Mouse (Mus musculus) embryonic stem cell, embryonic (primary cell): ENCODE data around the gene Arhgef38.

Source experiments
- CTCF ChIA-PET, 4 experiments: fragments of 300-600 bp in 2 of 4; fragments of 350-600 bp in 2 of 4; sonication (Branson Sonifier 250); formaldehyde crosslinking; loops; one replicate each; lab custom pipeline; 2022; ENCODE audit warnings: inconsistent platforms in 2 of 4; lab: Charles Lee
- POLR2A ChIA-PET, 4 experiments: fragments of 300-600 bp in 2 of 4; fragments of 350-600 bp in 2 of 4; sonication (Branson Sonifier 250); formaldehyde crosslinking; loops; one replicate each; lab custom pipeline; 2022; ENCODE audit warnings: antibody characterized with exemption in 4 of 4, inconsistent platforms in 1 of 4; lab: Charles Lee

Arhgef38 gene

GRCm38 (mm10) chr3:133104436-133104835 lies 130.3 kb downstream of the Arhgef38 start:
- CTCF ChIA-PET: interaction anchor here in 1 of 4 experiments (0.6 kb wide), 1 partner anchor 1252 kb away, joined by 7 read pairs; no protein-coding TSS in a partner anchor
- POLR2A ChIA-PET: interaction anchor here in 3 of 4 experiments (0.6 to 3.7 kb wide), 3 partner anchors 13 to 203 kb away, joined by 3 to 20 read pairs (median 5); partner anchors contain the start of genes Gstcd (in 2 of the 3) and Ints12 (in 2 of the 3)

GRCm38 (mm10) chr3:133103768-133104167 lies 131.0 kb downstream of the Arhgef38 start:
- CTCF ChIA-PET: no interaction called here
- POLR2A ChIA-PET: interaction anchor here in 3 of 4 experiments (0.6 to 3.7 kb wide), 4 partner anchors 12 to 204 kb away, joined by 3 to 20 read pairs (median 4); partner anchors contain the start of genes Gstcd (in 2 of the 3) and Ints12 (in 2 of the 3)

- ChIA-PET POLR2A (no interaction called here), CTCF (no interaction called here)
Measured at GRCm38 (mm10) chr3:133098909-133099308, 135.8 kb downstream of the Arhgef38 start.

- ChIA-PET POLR2A (no interaction called here), CTCF (no interaction called here)
Measured at GRCm38 (mm10) chr3:133098336-133098735, 136.4 kb downstream of the Arhgef38 start.

- ChIA-PET POLR2A (interaction anchor here in 1 of 4 experiments (0.7 kb wide), 1 partner anchor 35 kb away, joined by 3 read pairs; no protein-coding TSS in a partner anchor), CTCF (no interaction called here)
Measured at GRCm38 (mm10) chr3:133097936-133098335, 136.8 kb downstream of the Arhgef38 start.

GRCm38 (mm10) chr3:133094305-133094704 lies 140.4 kb downstream of the Arhgef38 start:
- CTCF ChIA-PET: interaction anchor here in 1 of 4 experiments (0.6 kb wide), 1 partner anchor 1142 kb away, joined by 4 read pairs; no protein-coding TSS in a partner anchor
- POLR2A ChIA-PET: interaction anchor here in 1 of 4 experiments (4.5 kb wide), 1 partner anchor 12 kb away, joined by 41 read pairs; no protein-coding TSS in a partner anchor

- ChIA-PET POLR2A (interaction anchor here in 2 of 4 experiments (0.8 to 4.5 kb wide), 4 partner anchors 10 to 149 kb away, joined by 3 to 41 read pairs (median 4); no protein-coding TSS in a partner anchor), CTCF (no interaction called here)
Measured at GRCm38 (mm10) chr3:133092936-133093335, 141.8 kb downstream of the Arhgef38 start.

- CTCF ChIA-PET: no interaction called here
- POLR2A ChIA-PET: interaction anchor here (0.6 to 4.5 kb wide), 48 partner anchors 8 to 441 kb away, joined by 3 to 50 read pairs (median 4); partner anchors contain the start of genes Aimp1 (in 1 of the 4), Npnt (in 1 of the 4), Ppa2 (in 1 of the 4) and Tbck (in 1 of the 4)
Measured at GRCm38 (mm10) chr3:133092274-133092853, 142.4 kb downstream of the Arhgef38 start.

GRCm38 (mm10) chr3:133091664-133092273 lies 143.0 kb downstream of the Arhgef38 start, which contains the start of the genes Ints12 and Gstcd:
Gene Ints12 (plus strand): TSS chr3:133091840.
Gene Gstcd (minus strand): TSS chr3:133092033.
- POLR2A ChIA-PET: interaction anchor here (0.6 to 4.5 kb wide), 48 partner anchors 9 to 441 kb away, joined by 3 to 50 read pairs (median 4); partner anchors contain the start of genes Aimp1 (in 1 of the 4), Npnt (in 1 of the 4), Ppa2 (in 1 of the 4) and Tbck (in 1 of the 4)
- CTCF ChIA-PET: no interaction called here

- ChIA-PET POLR2A (interaction anchor here (0.8 to 4.5 kb wide), 33 partner anchors 9 to 442 kb away, joined by 3 to 50 read pairs (median 4); partner anchors contain the start of genes Aimp1 (in 1 of the 4), Ppa2 (in 1 of the 4) and Tbck (in 1 of the 4)), CTCF (no interaction called here)
Measured at GRCm38 (mm10) chr3:133091121-133091663, 143.6 kb downstream of the Arhgef38 start.

- ChIA-PET CTCF (no interaction called here), POLR2A (interaction anchor here (0.6 to 4.5 kb wide), 12 partner anchors 8 to 407 kb away, joined by 3 to 50 read pairs (median 5); partner anchors contain the start of genes Aimp1 (in 1 of the 4), Ppa2 (in 1 of the 4) and Tbck (in 1 of the 4))
Measured at GRCm38 (mm10) chr3:133090247-133091120, 144.3 kb downstream of the Arhgef38 start.

GRCm38 (mm10) chr3:133085858-133086257 lies 148.9 kb downstream of the Arhgef38 start:
- POLR2A ChIA-PET: no interaction called here
- CTCF ChIA-PET: interaction anchor here in 1 of 4 experiments (0.6 kb wide), 1 partner anchor 65 kb away, joined by 3 read pairs; no protein-coding TSS in a partner anchor

- CTCF ChIA-PET: no interaction called here
- POLR2A ChIA-PET: interaction anchor here in 3 of 4 experiments (1.4 to 4.1 kb wide), 3 partner anchors 9 to 10 kb away, joined by 6 to 41 read pairs (median 16); partner anchors contain the start of genes Gstcd (in 3 of the 3) and Ints12 (in 3 of the 3)
Measured at GRCm38 (mm10) chr3:133082736-133083135, 152.0 kb downstream of the Arhgef38 start.

- ChIA-PET CTCF (no interaction called here), POLR2A (interaction anchor here in 2 of 4 experiments (0.5 to 7.6 kb wide), 4 partner anchors 15 to 234 kb away, joined by 3 to 50 read pairs (median 10); partner anchors contain the start of genes Gstcd (in 2 of the 2) and Ints12 (in 2 of the 2))
Measured at GRCm38 (mm10) chr3:133075560-133075959, 159.2 kb downstream of the Arhgef38 start.
